8 mouse cellular contexts compared by ENCODE assay signal in the genomic region with DNA sequence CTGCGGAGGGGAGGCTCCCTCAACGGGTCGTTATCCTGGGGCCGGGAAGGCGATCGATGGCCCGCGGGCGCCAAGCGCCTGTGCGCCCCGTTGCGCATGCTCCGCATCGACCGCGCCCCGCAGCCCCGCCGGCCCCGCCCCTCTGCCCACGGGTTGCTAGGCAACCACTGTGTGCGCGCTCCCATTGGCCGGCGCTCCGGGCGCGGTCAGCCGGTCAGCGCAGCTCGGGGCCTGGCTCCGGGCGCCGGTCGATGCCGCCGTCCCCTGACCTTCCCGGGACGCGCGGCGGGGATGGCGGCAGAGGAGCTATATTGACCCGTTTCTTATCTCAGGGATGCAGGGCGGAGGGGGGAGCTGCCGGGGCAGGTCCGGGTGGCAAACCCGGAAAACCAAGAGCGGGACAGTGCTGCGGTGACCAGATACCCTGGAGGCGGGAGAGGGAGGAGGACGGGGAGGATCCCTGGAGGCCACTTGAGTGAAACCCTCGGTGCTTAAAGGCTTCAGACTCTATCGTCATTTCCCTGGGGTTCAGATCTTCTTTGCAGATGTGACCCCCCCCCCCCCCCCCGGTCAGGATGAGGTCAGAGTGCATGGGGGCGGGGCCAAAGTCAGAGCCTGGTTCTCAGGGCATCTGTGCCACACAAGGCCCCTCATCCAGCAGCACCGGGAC. TPM values are rescaled to one million over a fixed set of nuclear protein-coding genes. Genes with fewer than 3 reads are reported as not detected.
DNase-seq lines count a peak whose midpoint lies in the region; ATAC-seq lines count a peak whose summit lies in the region.

No protein-coding gene starts in this region.

- peak overlapping the region; percentile 68 for H3K4me2 ChIP-seq in hindbrain, embryonic 12.5 days (replicated peaks)

- H3K4me1 ChIP-seq in hindbrain, embryonic 12.5 days: no peaks in the 10 kb centered on the region; the same call in 1 of the 2 replicates

- H3K9me3 ChIP-seq in hindbrain, embryonic 12.5 days (replicated peaks): no peaks in the 10 kb centered on the region

- H3K27me3 ChIP-seq in hindbrain, embryonic 12.5 days: peaks cover 39% of the 10 kb centered on the region

- peak; percentile 97 for DNase-seq in NIH3T3 (ENCODE audit: low read depth)
- peak; percentile 98 for DNase-seq in cerebellum, postnatal 10 days
- DNase-seq in frontal cortex, postnatal 10 days (ENCODE audit: low spot score in 2 of 2): peak; percentile 78 to 86
- peak; percentile 84 to 87 for DNase-seq in layer of hippocampus, postnatal 14 days (ENCODE audit: low spot score in 2 of 2)
- peak; percentile 92 for DNase-seq in lung, postnatal 10 days
- DNase-seq in ovary, postnatal 36 days (ENCODE audit: low spot score): peak; percentile 90
- peak; percentile 90 for DNase-seq in thymus, postnatal 14 days

- H3K9ac ChIP-seq in hindbrain, embryonic 12.5 days: peak overlapping the region; percentile 69

- no peaks in the 10 kb centered on the region for H3K36me3 ChIP-seq in hindbrain, embryonic 12.5 days

- WGBS in hindbrain, embryonic 12.5 days: under 1% methylated on average over 57 of the region's 58 CpGs

- peak overlapping the region; percentile 50 for H3K4me3 ChIP-seq in hindbrain, embryonic 12.5 days

- ATAC-seq in hindbrain, embryonic 12.5 days (ENCODE audit: low FRiP score): peak; percentile 85

- peak overlapping the region; percentile 82 for H3K27ac ChIP-seq in hindbrain, embryonic 12.5 days

RNA-seq across cellular contexts. Expression of a gene that starts 19.2 kb away (rescaled TPM):
- 1.7 and 2.3 TPM in 2 replicates for polyA plus RNA-seq in hindbrain, embryonic 12.5 days (2016; fragmentation: Nextera tagmentation; extraction: Ambion mirVana)
- not detected for total RNA-seq in layer of hippocampus, postnatal 14 days (2021)

RNA-seq across cellular contexts. Expression of a gene that starts 42.0 kb away (rescaled TPM):
- polyA plus RNA-seq in hindbrain, embryonic 12.5 days (2016; fragmentation: Nextera tagmentation; extraction: Ambion mirVana): 176 and 178 TPM in 2 replicates
- 10 to 100 TPM; 33.3 to 35.0 TPM for total RNA-seq in layer of hippocampus, postnatal 14 days (2021)

Comparison
In these comparisons a context has a peak if more than half of its experiments do, and no peak if none do; other contexts are left out.
1. Peak in every context shown above with its lines: DNase-seq, ATAC-seq, H3K4me3 ChIP-seq and H3K27ac ChIP-seq.